Mouse (Mus musculus) erythroblast, adult 5-6 weeks (primary cell): ENCODE measurements around the gene Odf3b. TPM values are rescaled to one million over a fixed set of nuclear protein-coding genes. Genes with fewer than 3 reads are reported as not detected.
A peak's percentile ranks its signal among the peaks of the same experiment; 100 is the strongest.

Source experiments
- ATAC-seq: replicated peaks from 2 replicates; pipeline ENCODE4 v1.8.0; 2016; ENCODE audit warnings: moderate number of reproducible peaks, mild to moderate bottlenecking, moderate TSS enrichment, inconsistent platforms; ENCODE audit not compliant: poor library complexity, low FRiP score, severe bottlenecking
- total RNA-seq, 2 experiments: library from RNA; stranded (forward) in 1 of 2; stranded (reverse) in 1 of 2; fragments of 150-400 nt in 1 of 2; fragments of 200-764, 138-1000 nt in 1 of 2; gene quantifications; 2 replicates each; pipeline versions ENCODE4 v1.2.3 to v1.2.4; 2015 to 2017; ENCODE audit warnings: low replicate concordance in 2 of 2

The Odf3b gene
- total RNA-seq, 2 experiments from 2014 or later: 2.3 TPM; not detected in 1

GRCm38 (mm10) chr15:89376957-89377356 is 2.1 kb downstream of the Odf3b start, which contains the start of gene Tymp:
TSS of gene Tymp (minus strand) at chr15:89377039.
- ATAC-seq: no peak

GRCm38 (mm10) chr15:89376040-89376439 is 3.0 kb downstream of the Odf3b start:
- no peak for ATAC-seq

GRCm38 (mm10) chr15:89374801-89375534 is 4.1 kb downstream of the Odf3b start:
- ATAC-seq: no peak

GRCm38 (mm10) chr15:89374340-89374739 is 4.7 kb downstream of the Odf3b start:
- ATAC-seq: no peak

GRCm38 (mm10) chr15:89373762-89374248 is 5.3 kb downstream of the Odf3b start, which contains the start of gene Sco2:
TSS of gene Sco2 (minus strand) at chr15:89373846.
- ATAC-seq: peak; percentile 70

- peak; percentile 84 for ATAC-seq
Measured at GRCm38 (mm10) chr15:89373027-89373761, 5.9 kb downstream of the Odf3b start.

GRCm38 (mm10) chr15:89372536-89372935 is 6.5 kb downstream of the Odf3b start:
- ATAC-seq: no peak

- ATAC-seq: no peak
Measured at GRCm38 (mm10) chr15:89372068-89372467, 7.0 kb downstream of the Odf3b start.

GRCm38 (mm10) chr15:89365141-89365551 is 13.9 kb downstream of the Odf3b start:
- ATAC-seq: no peak

- ATAC-seq: no peak
Measured at GRCm38 (mm10) chr15:89363051-89363450, 16.0 kb downstream of the Odf3b start.

GRCm38 (mm10) chr15:89358784-89359183 is 20.3 kb downstream of the Odf3b start:
- ATAC-seq: no peak

GRCm38 (mm10) chr15:89356372-89356771 is 22.7 kb downstream of the Odf3b start:
- ATAC-seq: peak; percentile 48

GRCm38 (mm10) chr15:89355241-89356187 is 23.6 kb downstream of the Odf3b start, which contains the start of the genes Lmf2 and Ncaph2:
TSS of gene Lmf2 (minus strand) at chr15:89355659.
TSS of gene Ncaph2 (plus strand) at chr15:89355719.
- ATAC-seq: peak; percentile 77

GRCm38 (mm10) chr15:89354455-89354854 is 24.6 kb downstream of the Odf3b start:
- ATAC-seq: 0 out of 2 replicates have a peak, but pooled peaks have one; percentile 0

GRCm38 (mm10) chr15:89353837-89354236 is 25.2 kb downstream of the Odf3b start:
- ATAC-seq: no peak

- ATAC-seq: no peak
Measured at GRCm38 (mm10) chr15:89352795-89353194, 26.3 kb downstream of the Odf3b start.

GRCm38 (mm10) chr15:89352054-89352453 is 27.0 kb downstream of the Odf3b start:
- ATAC-seq: no peak

- no peak for ATAC-seq
Measured at GRCm38 (mm10) chr15:89351302-89351701, 27.8 kb downstream of the Odf3b start.

- ATAC-seq: no peak
Measured at GRCm38 (mm10) chr15:89350447-89350846, 28.6 kb downstream of the Odf3b start.

- no peak for ATAC-seq
Measured at GRCm38 (mm10) chr15:89343325-89343724, 35.8 kb downstream of the Odf3b start.
